Mouse (Mus musculus): Measurements from ENCODE around the gene Morf4l2. TPM values are rescaled to one million over a fixed set of nuclear protein-coding genes. Genes with fewer than 3 reads are reported as not detected.

Morf4l2 gene
- 361 TPM for polyA plus RNA-seq (2015; fragmentation: Illumina TruSeq; extraction: RNeasy Lipid Tissue Mini Kit (QIAGEN cat#74804); ENCODE audit: low read depth, low replicate concordance)

GRCm38 (mm10) chrX:136743459-136743858 is at the start of gene Morf4l2:
Morf4l2 (minus strand) TSS chrX:136743690.

DNA sequence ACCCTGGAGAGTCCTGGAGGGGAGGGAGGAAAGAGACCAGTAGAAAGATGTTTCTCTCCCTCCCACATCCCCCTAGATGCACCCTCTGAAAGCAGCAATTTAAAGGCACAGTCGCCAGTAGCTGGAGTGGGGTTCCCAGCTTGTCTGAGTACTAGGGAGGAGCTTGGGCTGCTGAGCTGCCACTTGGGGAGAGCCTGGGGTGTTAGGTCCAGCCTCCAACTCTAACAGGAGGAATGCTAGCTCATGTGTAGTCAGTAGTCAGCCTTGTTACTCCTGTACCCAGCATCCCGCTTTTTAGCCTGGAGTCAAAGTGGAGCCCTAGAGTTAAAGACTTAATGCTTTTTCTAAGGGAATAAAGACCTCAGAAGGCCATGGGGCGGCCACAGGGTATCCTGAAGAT is 36.6 kb upstream of the Morf4l2 start, which contains the start of gene Glra4:
Gene Glra4 (minus strand): TSS at position 101 of the 400 bp plus-strand sequence.

GRCm38 (mm10) chrX:136707446-136708167 is 35.9 kb downstream of the Morf4l2 start, which contains the start of gene Tceal1:
Tceal1 (plus strand) TSS chrX:136707982.

Other genes with a start within 250 kb of the Morf4l2 start
- gene Kir3dl1, start 225.7 kb downstream of the Morf4l2 start, polyA plus RNA-seq (2015; fragmentation: Illumina TruSeq; extraction: RNeasy Lipid Tissue Mini Kit (QIAGEN cat#74804); ENCODE audit: low read depth, low replicate concordance): not detected
- not detected for gene Kir3dl2, start 199.6 kb downstream of the Morf4l2 start, polyA plus RNA-seq (2015; fragmentation: Illumina TruSeq; extraction: RNeasy Lipid Tissue Mini Kit (QIAGEN cat#74804); ENCODE audit: low read depth, low replicate concordance)
- 240 TPM for gene Tceal3, start 152.8 kb downstream of the Morf4l2 start, polyA plus RNA-seq (2015; fragmentation: Illumina TruSeq; extraction: RNeasy Lipid Tissue Mini Kit (QIAGEN cat#74804); ENCODE audit: low read depth, low replicate concordance)
- 30.6 TPM for gene Tceal1, start 35.7 kb downstream of the Morf4l2 start, polyA plus RNA-seq (2015; fragmentation: Illumina TruSeq; extraction: RNeasy Lipid Tissue Mini Kit (QIAGEN cat#74804); ENCODE audit: low read depth, low replicate concordance)
- not detected for gene Glra4, start 36.5 kb upstream of the Morf4l2 start, polyA plus RNA-seq (2015; fragmentation: Illumina TruSeq; extraction: RNeasy Lipid Tissue Mini Kit (QIAGEN cat#74804); ENCODE audit: low read depth, low replicate concordance)
- gene Plp1, start 79.0 kb upstream of the Morf4l2 start, polyA plus RNA-seq (2015; fragmentation: Illumina TruSeq; extraction: RNeasy Lipid Tissue Mini Kit (QIAGEN cat#74804); ENCODE audit: low read depth, low replicate concordance): 1,949 TPM
- 24.7 TPM for gene Rab9b, start 125.1 kb upstream of the Morf4l2 start, polyA plus RNA-seq (2015; fragmentation: Illumina TruSeq; extraction: RNeasy Lipid Tissue Mini Kit (QIAGEN cat#74804); ENCODE audit: low read depth, low replicate concordance)
- not detected for gene H2bfm, start 183.6 kb upstream of the Morf4l2 start, polyA plus RNA-seq (2015; fragmentation: Illumina TruSeq; extraction: RNeasy Lipid Tissue Mini Kit (QIAGEN cat#74804); ENCODE audit: low read depth, low replicate concordance)
- gene Tmsb15b2, start 231.8 kb upstream of the Morf4l2 start, polyA plus RNA-seq (2015; fragmentation: Illumina TruSeq; extraction: RNeasy Lipid Tissue Mini Kit (QIAGEN cat#74804); ENCODE audit: low read depth, low replicate concordance): 51.5 TPM
- 8.4 TPM for gene Tmsb15l, start 233.2 kb upstream of the Morf4l2 start, polyA plus RNA-seq (2015; fragmentation: Illumina TruSeq; extraction: RNeasy Lipid Tissue Mini Kit (QIAGEN cat#74804); ENCODE audit: low read depth, low replicate concordance)
- 23.4 TPM for gene Tmsb15b1, start 233.2 kb upstream of the Morf4l2 start, polyA plus RNA-seq (2015; fragmentation: Illumina TruSeq; extraction: RNeasy Lipid Tissue Mini Kit (QIAGEN cat#74804); ENCODE audit: low read depth, low replicate concordance)
- gene Zcchc18, start 249.5 kb upstream of the Morf4l2 start, polyA plus RNA-seq (2015; fragmentation: Illumina TruSeq; extraction: RNeasy Lipid Tissue Mini Kit (QIAGEN cat#74804); ENCODE audit: low read depth, low replicate concordance): 344 TPM

All from brain, adult 10 weeks (tissue).